Mouse (Mus musculus) hindbrain, embryonic 14.5 days (tissue): Measurements from ENCODE around the gene Casz1. TPM values are rescaled to one million over a fixed set of nuclear protein-coding genes. Genes with fewer than 3 reads are reported as not detected.

Experiments used
- ATAC-seq: fragments of 200-750 bp; cut with Nextera tagmentation; 2 replicates; pipeline ENCODE4 v1.8.0; 2017; ENCODE audit warnings: moderate number of reproducible peaks, mild to moderate bottlenecking, moderate TSS enrichment, moderate library complexity; ENCODE audit not compliant: low FRiP score
- DNase-seq: peaks from one replicate; pipeline ENCODE4 v3.0.0-alpha.2; 2015; ENCODE audit warnings: low spot score
- H3K27ac ChIP-seq: fragments of 300-500 bp; sonication (generic); 2 replicates; pipeline ENCODE4 v1.5.1; 2014; ENCODE audit warnings: mild to moderate bottlenecking, moderate library complexity
- H3K27me3 ChIP-seq: fragments of 300-500 bp; sonication (generic); 2 replicates; pipeline ENCODE4 v1.6.1; 2014; ENCODE audit warnings: mild to moderate bottlenecking, low read length, mixed read lengths; ENCODE audit not compliant: control insufficient read depth, insufficient read depth
- H3K36me3 ChIP-seq: fragments of 300-500 bp; sonication (generic); replicated peaks from 2 replicates; pipeline ENCODE4 v1.6.1; 2014; ENCODE audit not compliant: control insufficient read depth, insufficient read depth
- H3K4me1 ChIP-seq: fragments of 300-500 bp; sonication (generic); replicated peaks from 2 replicates; pipeline ENCODE4 v1.6.1; 2014; ENCODE audit warnings: antibody characterized with exemption, low read length, mixed read lengths; ENCODE audit not compliant: control insufficient read depth, insufficient read depth
- H3K4me2 ChIP-seq: fragments of 300-500 bp; sonication (generic); replicated peaks from 2 replicates; pipeline ENCODE4 v1.6.1; 2014; ENCODE audit warnings: mild to moderate bottlenecking, moderate library complexity
- H3K4me3 ChIP-seq: fragments of 300-500 bp; sonication (generic); replicated peaks from 2 replicates; pipeline ENCODE4 v1.5.1; 2014; ENCODE audit warnings: mild to moderate bottlenecking, low read length
- H3K9ac ChIP-seq: fragments of 300-500 bp; sonication (generic); 2 replicates; pipeline ENCODE4 v1.6.1; 2014
- H3K9me3 ChIP-seq: fragments of 300-500 bp; sonication (generic); 2 replicates; pipeline ENCODE4 v1.6.1; 2016; ENCODE audit warnings: low read length; ENCODE audit not compliant: control insufficient read depth
- WGBS: fragments of 180-500 bp; shearing (Covaris S2); extraction: QIAGEN DNeasy Blood & Tissue Kit; methylation state at CpG from one replicate; pipeline ENCODE4 v1.1.7; 2014; 5-methylcytosine and 5-hydroxymethylcytosine counted together
- polyA plus RNA-seq: library from polyadenylated mRNA; unstranded; fragments of >200 nt; fragmentation: Nextera tagmentation; extraction: Ambion mirVana; gene quantifications from 2 replicates; pipeline ENCODE4 v1.2.1, GENCODE M21; 2014

The Casz1 gene
- polyA plus RNA-seq, 1 experiment from 2014 or later: 7.1 TPM

- H3K4me1 ChIP-seq: peaks cover 10% of the 10 kb centered on the region; the same call in 1 of the 2 replicates
- H3K4me3 ChIP-seq: no peak overlapping the region
Measured at GRCm38 (mm10) chr4:148846724-148847123, 42.5 kb downstream of the Casz1 start.

GRCm38 (mm10) chr4:148847636-148848035 is 43.4 kb downstream of the Casz1 start:
- peaks cover 13% of the 10 kb centered on the region; the same call in 1 of the 2 replicates for H3K4me1 ChIP-seq
- DNase-seq (no peak), ATAC-seq (no peak)
- no peak overlapping the region for H3K9ac ChIP-seq
- H3K36me3 ChIP-seq: no peaks in the 10 kb centered on the region
- H3K4me2 ChIP-seq: no peak overlapping the region
- no peak overlapping the region for H3K27ac ChIP-seq
- peaks cover 39% of the 10 kb centered on the region for H3K27me3 ChIP-seq
- 82% methylated on average over 9 of the region's 9 CpGs for WGBS
- H3K9me3 ChIP-seq: no peaks in the 10 kb centered on the region
- H3K4me3 ChIP-seq: no peak overlapping the region

More at GRCm38 (mm10) chr4:148846724-148847123, 42.5 kb downstream of the Casz1 start:
- Histone ChIP-seq H3K27me3 (peaks cover 38% of the 10 kb centered on the region), H3K9me3 (no peaks in the 10 kb centered on the region), H3K27ac (no peak overlapping the region), H3K9ac (no peak overlapping the region), H3K4me2 (no peak overlapping the region), H3K36me3 (no peaks in the 10 kb centered on the region)
- no peak for DNase-seq
- WGBS: 70% methylated on average over 11 of the region's 11 CpGs
- ATAC-seq: no peak

DNA sequence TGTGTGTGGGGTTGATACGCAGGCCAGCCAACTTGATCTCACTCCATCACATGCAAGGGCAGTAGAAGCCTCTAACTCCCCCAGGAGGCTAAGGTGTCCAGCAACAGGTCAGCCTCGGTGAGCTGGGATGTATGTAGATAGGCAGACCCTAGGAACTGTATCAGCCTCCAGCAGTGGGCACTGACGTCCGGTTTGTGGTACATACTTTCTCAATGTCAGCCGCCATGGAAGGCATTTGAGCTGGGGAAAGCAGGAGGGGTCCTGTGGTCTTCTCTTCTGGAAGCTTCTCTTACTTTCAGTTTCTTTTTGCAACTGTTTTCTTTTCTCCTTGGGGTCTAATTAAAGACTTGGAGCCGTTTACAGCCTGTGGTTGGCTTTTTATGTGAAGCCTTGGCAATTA is 45.2 kb downstream of the Casz1 start:
- Histone ChIP-seq H3K4me1 (peaks cover 13% of the 10 kb centered on the region; the same call in 1 of the 2 replicates), H3K4me3 (no peak overlapping the region), H3K27me3 (peaks cover 42% of the 10 kb centered on the region), H3K27ac (no peak overlapping the region), H3K9ac (no peak overlapping the region), H3K36me3 (no peaks in the 10 kb centered on the region), H3K9me3 (no peaks in the 10 kb centered on the region), H3K4me2 (no peak overlapping the region)
- 87% methylated on average over 6 of the region's 6 CpGs for WGBS
- DNase-seq (no peak), ATAC-seq (no peak)

DNA sequence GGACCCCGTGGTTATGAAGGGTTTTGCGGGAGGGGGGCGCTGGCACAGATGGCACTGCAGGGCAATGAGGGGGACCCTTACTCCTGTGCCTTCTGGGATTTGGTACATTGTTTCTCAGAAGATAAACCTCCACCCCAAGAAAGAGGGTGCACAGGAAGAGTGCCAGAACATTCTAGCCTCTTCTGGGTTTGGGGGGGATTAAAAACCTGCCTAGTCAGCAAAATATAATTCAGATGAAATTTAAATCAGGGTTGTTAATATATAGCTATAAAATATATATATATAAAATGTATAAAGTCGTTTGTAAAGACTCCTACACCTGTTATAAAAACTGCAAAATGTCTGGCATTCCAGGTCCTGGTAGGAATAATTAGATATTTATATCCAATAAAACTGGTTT is 48.8 kb downstream of the Casz1 start:
- Histone ChIP-seq H3K27me3 (peaks cover 27% of the 10 kb centered on the region), H3K36me3 (no peaks in the 10 kb centered on the region), H3K4me2 (no peak overlapping the region), H3K27ac (no peak overlapping the region), H3K4me3 (no peak overlapping the region), H3K9ac (no peak overlapping the region), H3K4me1 (peaks cover 17% of the 10 kb centered on the region; the same call in 1 of the 2 replicates), H3K9me3 (no peaks in the 10 kb centered on the region)
- ATAC-seq (no peak), DNase-seq (no peak)
- WGBS: 82% methylated on average over 4 of the region's 4 CpGs

DNA sequence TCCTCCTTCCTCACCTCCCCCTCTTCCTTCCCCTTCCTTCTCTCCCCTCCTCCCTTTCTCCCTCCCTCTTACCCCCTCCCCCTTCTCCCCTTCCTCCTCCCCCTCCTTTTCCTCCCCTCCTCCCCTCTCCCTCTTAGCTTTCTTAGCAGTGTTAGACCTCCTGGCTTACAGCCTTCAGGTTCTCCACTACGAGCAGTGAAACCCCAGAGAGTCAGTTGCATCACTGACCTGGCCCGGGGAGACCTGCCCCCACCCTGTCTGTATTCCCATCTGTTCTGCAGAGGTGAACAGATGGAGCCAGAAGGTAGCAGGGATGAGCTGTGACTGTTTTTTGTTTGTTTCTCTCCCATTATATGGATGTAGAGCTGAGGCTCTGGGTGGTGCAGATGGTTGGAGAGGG is 49.9 kb downstream of the Casz1 start:
- H3K4me3 ChIP-seq: no peak overlapping the region
- no peaks in the 10 kb centered on the region for H3K9me3 ChIP-seq
- peaks cover 30% of the 10 kb centered on the region for H3K27me3 ChIP-seq
- H3K4me2 ChIP-seq: no peak overlapping the region
- no peak overlapping the region for H3K9ac ChIP-seq
- WGBS: 16% methylated on average over 2 of the region's 2 CpGs
- H3K4me1 ChIP-seq: peaks cover 24% of the 10 kb centered on the region; the same call in 1 of the 2 replicates
- no peak for ATAC-seq
- H3K36me3 ChIP-seq: no peaks in the 10 kb centered on the region
- no peak for DNase-seq
- H3K27ac ChIP-seq: no peak overlapping the region

DNA sequence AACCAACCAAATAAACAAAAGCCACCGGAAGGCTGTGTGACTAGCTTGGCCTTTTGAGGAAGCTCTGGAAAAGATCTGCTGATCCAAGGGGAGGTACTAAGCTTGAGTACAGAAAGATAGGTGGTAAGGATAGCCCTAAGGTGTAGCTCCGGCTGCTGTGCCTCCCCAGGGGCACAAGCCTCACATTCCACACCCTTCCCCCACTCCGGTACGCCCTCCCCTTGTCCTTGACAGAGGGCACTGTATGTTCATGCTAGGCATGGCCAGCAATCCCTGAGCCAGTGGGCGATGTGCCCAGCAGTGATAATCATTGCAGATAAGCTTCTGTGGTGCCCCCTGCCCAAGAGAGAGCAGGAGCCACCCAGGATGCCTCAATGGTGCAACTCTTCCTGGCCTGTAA is 51.3 kb downstream of the Casz1 start:
- no peak for DNase-seq
- 70% methylated on average over 5 of the region's 5 CpGs for WGBS

DNA sequence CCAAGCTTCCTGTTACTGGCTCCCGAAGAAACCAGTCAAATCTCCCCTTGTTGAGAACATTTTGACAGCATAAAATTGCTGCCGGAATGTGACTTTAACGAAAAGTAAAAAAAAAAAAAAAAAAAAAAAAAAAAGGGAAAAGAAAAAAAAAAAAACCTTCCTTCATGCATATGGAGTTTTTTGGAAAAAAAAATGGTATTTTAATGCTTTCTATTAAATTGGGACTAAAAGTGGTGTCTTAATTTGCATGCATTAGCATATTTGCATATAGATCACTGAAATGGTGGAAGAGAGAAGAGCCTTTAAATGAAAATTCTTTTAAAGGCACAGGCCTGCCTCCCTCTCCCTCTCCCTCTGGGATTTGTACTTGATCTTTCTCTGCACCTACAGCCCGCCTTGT is 52.0 kb downstream of the Casz1 start:
- peaks cover 43% of the 10 kb centered on the region for H3K4me1 ChIP-seq
- peaks cover 39% of the 10 kb centered on the region for H3K27me3 ChIP-seq
- DNase-seq (no peak), ATAC-seq (no peak)
- 57% methylated on average over 4 of the region's 4 CpGs for WGBS
- H3K9ac ChIP-seq: no peak overlapping the region
- H3K9me3 ChIP-seq: no peaks in the 10 kb centered on the region
- H3K27ac ChIP-seq: no peak overlapping the region
- H3K36me3 ChIP-seq: no peaks in the 10 kb centered on the region
- no peak overlapping the region for H3K4me2 ChIP-seq
- no peak overlapping the region for H3K4me3 ChIP-seq

More for the DNA sequence above, 51.3 kb downstream of the Casz1 start:
- H3K27ac ChIP-seq: no peak overlapping the region
- no peaks in the 10 kb centered on the region for H3K36me3 ChIP-seq
- no peaks in the 10 kb centered on the region for H3K9me3 ChIP-seq
- H3K4me3 ChIP-seq: no peak overlapping the region
- H3K27me3 ChIP-seq: peaks cover 36% of the 10 kb centered on the region
- no peak overlapping the region for H3K9ac ChIP-seq
- no peak overlapping the region for H3K4me2 ChIP-seq
- peaks cover 37% of the 10 kb centered on the region for H3K4me1 ChIP-seq
- ATAC-seq: no peak

- Histone ChIP-seq H3K4me3 (no peak overlapping the region), H3K36me3 (no peaks in the 10 kb centered on the region), H3K4me2 (no peak overlapping the region), H3K27me3 (peaks cover 40% of the 10 kb centered on the region), H3K9ac (no peak overlapping the region), H3K9me3 (no peaks in the 10 kb centered on the region), H3K27ac (no peak overlapping the region), H3K4me1 (peaks cover 38% of the 10 kb centered on the region)
- 62% methylated on average over 13 of the region's 13 CpGs for WGBS
- ATAC-seq: no peak
- no peak for DNase-seq
Measured at GRCm38 (mm10) chr4:148857398-148858084, 53.3 kb downstream of the Casz1 start.

- Histone ChIP-seq H3K36me3 (no peaks in the 10 kb centered on the region), H3K27ac (no peak overlapping the region), H3K27me3 (peaks cover 39% of the 10 kb centered on the region), H3K9ac (no peak overlapping the region), H3K4me2 (no peak overlapping the region), H3K9me3 (no peaks in the 10 kb centered on the region), H3K4me1 (peaks cover 38% of the 10 kb centered on the region), H3K4me3 (no peak overlapping the region)
- no peak for ATAC-seq
- WGBS: 31% methylated on average over 7 of the region's 7 CpGs
- no peak for DNase-seq
Measured at GRCm38 (mm10) chr4:148858194-148858593, 54.0 kb downstream of the Casz1 start.
